Mouse (Mus musculus): ENCODE measurements around the gene Mgat4e. TPM values are rescaled to one million over a fixed set of nuclear protein-coding genes. Genes with fewer than 3 reads are reported as not detected.

Mgat4e gene
- polyA plus RNA-seq, 1 experiment from 2014 or later = not detected

- Histone ChIP-seq H3K4me2 (ENCODE audit: low read length) (no peak overlapping the region), H3K27me3 (replicated peaks; ENCODE audit: control insufficient read depth, insufficient read depth, low read length) (no peaks in the 10 kb centered on the region), H3K4me1 (replicated peaks; ENCODE audit: control insufficient read depth, insufficient read depth, low read length) (peaks cover 13% of the 10 kb centered on the region), H3K36me3 (ENCODE audit: control insufficient read depth, insufficient read depth) (no peaks in the 10 kb centered on the region), H3K27ac (ENCODE audit: low read length) (no peak overlapping the region), H3K9me3 (ENCODE audit: control insufficient read depth, low read length) (no peaks in the 10 kb centered on the region), H3K9ac (replicated peaks; ENCODE audit: low read depth, low read length) (no peak overlapping the region), H3K4me3 (replicated peaks; ENCODE audit: low read length) (no peak overlapping the region)
- ATAC-seq = no peak
- WGBS = 61% methylated on average over 3 of the region's 3 CpGs
Measured at GRCm38 (mm10) chr1:134570631-134571030, 21.1 kb upstream of the Mgat4e start.

GRCm38 (mm10) chr1:134570171-134570570, 20.7 kb upstream of the Mgat4e start:
- ATAC-seq = no peak

GRCm38 (mm10) chr1:134567511-134567910, 18.0 kb upstream of the Mgat4e start:
- no peaks in the 10 kb centered on the region for H3K27me3 ChIP-seq (replicated peaks; ENCODE audit: control insufficient read depth, insufficient read depth, low read length)
- H3K4me1 ChIP-seq (replicated peaks; ENCODE audit: control insufficient read depth, insufficient read depth, low read length) = peaks cover 23% of the 10 kb centered on the region
- H3K9ac ChIP-seq (replicated peaks; ENCODE audit: low read depth, low read length) = no peak overlapping the region
- no peak for ATAC-seq
- no peak overlapping the region for H3K27ac ChIP-seq (ENCODE audit: low read length)
- no peak overlapping the region for H3K4me3 ChIP-seq (replicated peaks; ENCODE audit: low read length)
- WGBS = 27% methylated on average over 1 of the region's 1 CpGs
- no peak overlapping the region for H3K4me2 ChIP-seq (ENCODE audit: low read length)
- no peaks in the 10 kb centered on the region for H3K36me3 ChIP-seq (ENCODE audit: control insufficient read depth, insufficient read depth)
- H3K9me3 ChIP-seq (ENCODE audit: control insufficient read depth, low read length) = no peaks in the 10 kb centered on the region

More at GRCm38 (mm10) chr1:134570171-134570570, 20.7 kb upstream of the Mgat4e start:
- no peak overlapping the region for H3K4me2 ChIP-seq (ENCODE audit: low read length)
- no peak overlapping the region for H3K4me3 ChIP-seq (replicated peaks; ENCODE audit: low read length)
- no peak overlapping the region for H3K9ac ChIP-seq (replicated peaks; ENCODE audit: low read depth, low read length)
- no peaks in the 10 kb centered on the region for H3K9me3 ChIP-seq (ENCODE audit: control insufficient read depth, low read length)
- H3K27me3 ChIP-seq (replicated peaks; ENCODE audit: control insufficient read depth, insufficient read depth, low read length) = no peaks in the 10 kb centered on the region
- no peak overlapping the region for H3K27ac ChIP-seq (ENCODE audit: low read length)
- no peaks in the 10 kb centered on the region for H3K36me3 ChIP-seq (ENCODE audit: control insufficient read depth, insufficient read depth)
- WGBS = 93% methylated on average over 9 of the region's 9 CpGs
- peaks cover 17% of the 10 kb centered on the region for H3K4me1 ChIP-seq (replicated peaks; ENCODE audit: control insufficient read depth, insufficient read depth, low read length)

DNA sequence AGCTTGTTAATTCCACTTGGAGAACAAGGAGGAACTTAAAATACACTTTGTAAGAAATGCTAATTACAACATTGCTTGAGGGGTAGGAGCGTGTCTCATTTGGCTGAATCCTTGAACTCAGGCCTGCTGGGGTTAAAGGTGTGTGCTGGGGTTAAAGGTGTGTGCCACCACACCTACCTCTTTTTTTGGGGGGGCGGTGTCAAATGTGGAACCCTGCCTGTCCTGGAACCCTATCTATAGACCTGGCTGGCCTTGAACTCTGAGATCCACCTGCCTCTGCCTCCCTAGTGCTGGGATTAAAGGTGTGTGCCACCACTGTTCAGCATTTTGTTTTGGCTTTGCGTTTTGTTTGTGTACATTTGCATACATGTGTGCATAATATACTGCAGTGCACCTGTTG, 14.2 kb upstream of the Mgat4e start:
- no peak overlapping the region for H3K27ac ChIP-seq (ENCODE audit: low read length)
- WGBS = 74% methylated on average over 3 of the region's 3 CpGs
- H3K4me2 ChIP-seq (ENCODE audit: low read length) = no peak overlapping the region
- no peaks in the 10 kb centered on the region for H3K9me3 ChIP-seq (ENCODE audit: control insufficient read depth, low read length)
- peaks cover 30% of the 10 kb centered on the region for H3K4me1 ChIP-seq (replicated peaks; ENCODE audit: control insufficient read depth, insufficient read depth, low read length)
- no peak for ATAC-seq
- no peak overlapping the region for H3K4me3 ChIP-seq (replicated peaks; ENCODE audit: low read length)
- H3K9ac ChIP-seq (replicated peaks; ENCODE audit: low read depth, low read length) = no peak overlapping the region
- H3K27me3 ChIP-seq (replicated peaks; ENCODE audit: control insufficient read depth, insufficient read depth, low read length) = no peaks in the 10 kb centered on the region
- no peaks in the 10 kb centered on the region for H3K36me3 ChIP-seq (ENCODE audit: control insufficient read depth, insufficient read depth)

- no peak overlapping the region for H3K27ac ChIP-seq (ENCODE audit: low read length)
- H3K4me2 ChIP-seq (ENCODE audit: low read length) = peak overlapping the region; percentile 90
- H3K4me1 ChIP-seq (replicated peaks; ENCODE audit: control insufficient read depth, insufficient read depth, low read length) = peaks cover 26% of the 10 kb centered on the region
- ATAC-seq = no peak
- no peaks in the 10 kb centered on the region for H3K9me3 ChIP-seq (ENCODE audit: control insufficient read depth, low read length)
- peak overlapping the region; percentile 100 for H3K4me3 ChIP-seq (replicated peaks; ENCODE audit: low read length)
- no peaks in the 10 kb centered on the region for H3K27me3 ChIP-seq (replicated peaks; ENCODE audit: control insufficient read depth, insufficient read depth, low read length)
- peak overlapping the region; percentile 42; the same call in 1 of the 2 replicates for H3K9ac ChIP-seq (replicated peaks; ENCODE audit: low read depth, low read length)
- H3K36me3 ChIP-seq (ENCODE audit: control insufficient read depth, insufficient read depth) = no peaks in the 10 kb centered on the region
Measured at GRCm38 (mm10) chr1:134562457-134562856, 13.0 kb upstream of the Mgat4e start.

GRCm38 (mm10) chr1:134561770-134562143, 12.3 kb upstream of the Mgat4e start:
- Histone ChIP-seq H3K4me1 (replicated peaks; ENCODE audit: control insufficient read depth, insufficient read depth, low read length) (peaks cover 28% of the 10 kb centered on the region), H3K36me3 (ENCODE audit: control insufficient read depth, insufficient read depth) (no peaks in the 10 kb centered on the region), H3K4me2 (ENCODE audit: low read length) (peak overlapping the region; percentile 90), H3K27me3 (replicated peaks; ENCODE audit: control insufficient read depth, insufficient read depth, low read length) (no peaks in the 10 kb centered on the region), H3K4me3 (replicated peaks; ENCODE audit: low read length) (peak overlapping the region; percentile 100), H3K9me3 (ENCODE audit: control insufficient read depth, low read length) (no peaks in the 10 kb centered on the region), H3K27ac (ENCODE audit: low read length) (peak overlapping the region; percentile 96; the same call in 1 of the 2 replicates), H3K9ac (replicated peaks; ENCODE audit: low read depth, low read length) (peak overlapping the region; percentile 99)
- ATAC-seq = no peak
- 7% methylated on average over 7 of the region's 7 CpGs for WGBS

GRCm38 (mm10) chr1:134560801-134561769, 11.6 kb upstream of the Mgat4e start:
- Histone ChIP-seq H3K4me3 (replicated peaks; ENCODE audit: low read length) (peak overlapping the region; percentile 100), H3K4me1 (replicated peaks; ENCODE audit: control insufficient read depth, insufficient read depth, low read length) (peaks cover 30% of the 10 kb centered on the region), H3K27me3 (replicated peaks; ENCODE audit: control insufficient read depth, insufficient read depth, low read length) (no peaks in the 10 kb centered on the region), H3K9me3 (ENCODE audit: control insufficient read depth, low read length) (no peaks in the 10 kb centered on the region), H3K36me3 (ENCODE audit: control insufficient read depth, insufficient read depth) (no peaks in the 10 kb centered on the region), H3K4me2 (ENCODE audit: low read length) (peak overlapping the region; percentile 90), H3K27ac (ENCODE audit: low read length) (peak overlapping the region; percentile 96), H3K9ac (replicated peaks; ENCODE audit: low read depth, low read length) (peak overlapping the region; percentile 99)
- ATAC-seq = peak; percentile 11
- 1% methylated on average over 50 of the region's 76 CpGs for WGBS

- Histone ChIP-seq H3K4me1 (replicated peaks; ENCODE audit: control insufficient read depth, insufficient read depth, low read length) (peaks cover 30% of the 10 kb centered on the region), H3K4me2 (ENCODE audit: low read length) (peak overlapping the region; percentile 90), H3K9me3 (ENCODE audit: control insufficient read depth, low read length) (no peaks in the 10 kb centered on the region), H3K27ac (ENCODE audit: low read length) (peak overlapping the region; percentile 96), H3K9ac (replicated peaks; ENCODE audit: low read depth, low read length) (peak overlapping the region; percentile 99), H3K27me3 (replicated peaks; ENCODE audit: control insufficient read depth, insufficient read depth, low read length) (no peaks in the 10 kb centered on the region), H3K36me3 (ENCODE audit: control insufficient read depth, insufficient read depth) (no peaks in the 10 kb centered on the region), H3K4me3 (replicated peaks; ENCODE audit: low read length) (peak overlapping the region; percentile 100)
- WGBS = 1% methylated on average over 38 of the region's 50 CpGs
- ATAC-seq = peak; percentile 5; the same call in 1 of the 2 replicates
Measured at GRCm38 (mm10) chr1:134560396-134560795, 10.9 kb upstream of the Mgat4e start.

- Histone ChIP-seq H3K9ac (replicated peaks; ENCODE audit: low read depth, low read length) (peak within 1 kb of the TSS; percentile 99), H3K27ac (ENCODE audit: low read length) (peak within 1 kb of the TSS; percentile 96), H3K4me3 (replicated peaks; ENCODE audit: low read length) (peak within 1 kb of the TSS; percentile 100), H3K36me3 (ENCODE audit: control insufficient read depth, insufficient read depth) (no peaks in the 10 kb centered on the region), H3K27me3 (replicated peaks; ENCODE audit: control insufficient read depth, insufficient read depth, low read length) (no peaks in the 10 kb centered on the region), H3K4me2 (ENCODE audit: low read length) (peak within 1 kb of the TSS; percentile 90), H3K4me1 (replicated peaks; ENCODE audit: control insufficient read depth, insufficient read depth, low read length) (peaks cover 29% of the 10 kb centered on the region), H3K9me3 (ENCODE audit: control insufficient read depth, low read length) (no peaks in the 10 kb centered on the region)
- under 1% methylated on average over 34 of the region's 34 CpGs for WGBS
- peak; percentile 24 for ATAC-seq
Measured at GRCm38 (mm10) chr1:134559976-134560375, 10.5 kb upstream of the Mgat4e start, which contains the start of gene Kdm5b. Gene Kdm5b (plus strand): TSS chr1:134560171.
